Mouse (Mus musculus) myocyte (in vitro differentiated cells): ENCODE results near the gene Cdh5. TPM values are rescaled to one million over a fixed set of nuclear protein-coding genes. Genes with fewer than 3 reads are reported as not detected.

Experiments used
- H3K27me3 ChIP-seq: one replicate; pipeline ENCODE4 v1.6.1; 2011; ENCODE audit not compliant: control insufficient read depth, insufficient read depth, insufficient read length
- H3K36me3 ChIP-seq: one replicate; pipeline ENCODE4 v1.6.1; 2011; ENCODE audit not compliant: control insufficient read depth, insufficient read depth
- H3K4me2 ChIP-seq: one replicate; pipeline ENCODE4 v1.6.1; 2011; ENCODE audit warnings: low read depth, control low read depth
- H3K4me3 ChIP-seq: one replicate; pipeline ENCODE4 v1.5.1; 2011; ENCODE audit warnings: mild to moderate bottlenecking, control low read depth, moderate library complexity
- H3K79me2 ChIP-seq: one replicate; pipeline ENCODE4 v1.6.1; 2011; ENCODE audit not compliant: control insufficient read depth, insufficient read depth
- H3ac ChIP-seq: one replicate; pipeline ENCODE4 v1.6.1; 2011; ENCODE audit not compliant: control insufficient read depth, insufficient read length
- CEBPB ChIP-seq: IDR thresholded peaks from 2 replicates; pipeline ENCODE4 v1.6.1; 2011; ENCODE audit warnings: mild to moderate bottlenecking, moderate library complexity; ENCODE audit not compliant: poor library complexity, insufficient read depth, severe bottlenecking
- E2F4 ChIP-seq: IDR thresholded peaks from one replicate; pipeline ENCODE4 v1.6.1; 2011; ENCODE audit warnings: mild to moderate bottlenecking, control low read depth, moderate library complexity; ENCODE audit not compliant: insufficient read depth
- MAX ChIP-seq: IDR thresholded peaks from one replicate; pipeline ENCODE4 v1.6.1; 2011; ENCODE audit warnings: low read depth, mild to moderate bottlenecking, control low read depth
- MYOD1 ChIP-seq, 3 experiments: IDR thresholded peaks; one replicate each; pipeline ENCODE4 v1.6.1; 2011; ENCODE audit warnings: control low read depth in 2 of 3, low read depth in 2 of 3, mild to moderate bottlenecking in 2 of 3, moderate library complexity in 1 of 3; ENCODE audit not compliant: insufficient read length in 2 of 3, control insufficient read depth in 1 of 3
- MYOG ChIP-seq, 3 experiments: IDR thresholded peaks; one replicate each; pipeline ENCODE4 v1.6.1; 2011; ENCODE audit warnings: control low read depth in 2 of 3, low read depth in 2 of 3, mild to moderate bottlenecking in 2 of 3; ENCODE audit not compliant: insufficient read length in 2 of 3, control insufficient read depth in 1 of 3, insufficient read depth in 1 of 3
- POLR2A ChIP-seq: IDR thresholded peaks from one replicate; pipeline ENCODE4 v1.6.1; 2011; ENCODE audit warnings: low read depth, mild to moderate bottlenecking, control low read depth, moderate library complexity; ENCODE audit not compliant: insufficient read length
- POLR2AphosphoS2 ChIP-seq: IDR thresholded peaks from one replicate; pipeline ENCODE4 v1.6.1; 2011; ENCODE audit warnings: low read depth, control low read depth; ENCODE audit not compliant: insufficient read length
- REST ChIP-seq: IDR thresholded peaks from one replicate; pipeline ENCODE4 v1.6.1; 2011; ENCODE audit warnings: mild to moderate bottlenecking, control low read depth, moderate library complexity; ENCODE audit not compliant: insufficient read depth, insufficient read length
- SRF ChIP-seq: IDR thresholded peaks from one replicate; pipeline ENCODE4 v1.6.1; 2011; ENCODE audit warnings: low read depth; ENCODE audit not compliant: control insufficient read depth, insufficient read length
- TCF12 ChIP-seq: IDR thresholded peaks from one replicate; pipeline ENCODE4 v1.6.1; 2011; ENCODE audit warnings: mild to moderate bottlenecking, control low read depth; ENCODE audit not compliant: poor library complexity, insufficient read depth, severe bottlenecking
- TCF3 ChIP-seq: IDR thresholded peaks from one replicate; pipeline ENCODE4 v1.6.1; 2011; ENCODE audit warnings: low read depth, control low read depth; ENCODE audit not compliant: insufficient read length
- USF1 ChIP-seq: IDR thresholded peaks from one replicate; pipeline ENCODE4 v1.6.1; 2011; ENCODE audit warnings: low read depth, mild to moderate bottlenecking, control low read depth, moderate library complexity
- polyA plus RNA-seq: library from polyadenylated mRNA; unstranded; fragments of >200 nt; fragmentation: generic; extraction: Trizol; gene quantifications from one replicate; pipeline ENCODE4 v1.2.1, GENCODE M21; 2012; ENCODE audit warnings: missing spikeins

Gene Cdh5
- polyA plus RNA-seq, 1 experiment, result 0.11 TPM

- no peaks in the 10 kb centered on the region for H3K36me3 ChIP-seq
- H3K4me2 ChIP-seq, result no peak overlapping the region
- H3K79me2 ChIP-seq, result no peaks in the 10 kb centered on the region
- H3ac ChIP-seq, result no peak overlapping the region
- TF ChIP-seq REST (no peak), TCF12 (no peak), SRF (no peak), E2F4 (no peak), MAX (no peak), TCF3 (no peak), CEBPB (no peak), MYOD1 (IDR thresholded peaks at IDR 0.05; ENCODE audit: control insufficient read depth in 1 of 3, insufficient read length in 2 of 3, low read depth in 2 of 3) (no peak), MYOG (IDR thresholded peaks at IDR 0.05; ENCODE audit: control insufficient read depth in 1 of 3, insufficient read depth in 1 of 3, insufficient read length in 2 of 3, low read depth in 2 of 3) (no peak), POLR2AphosphoS2 (no peak), USF1 (no peak), POLR2A (no peak)
- no peak overlapping the region for H3K4me3 ChIP-seq
- H3K27me3 ChIP-seq, result no peaks in the 10 kb centered on the region
Measured at GRCm38 (mm10) chr8:104160731-104161130, 59.3 kb downstream of the Cdh5 start.

GRCm38 (mm10) chr8:104169461-104169860 is 68.0 kb downstream of the Cdh5 start:
- no peaks in the 10 kb centered on the region for H3K36me3 ChIP-seq
- H3K27me3 ChIP-seq, result no peaks in the 10 kb centered on the region
- no peak overlapping the region for H3K4me2 ChIP-seq
- no peaks in the 10 kb centered on the region for H3K79me2 ChIP-seq
- TF ChIP-seq MAX (no peak), E2F4 (no peak), MYOD1 (IDR thresholded peaks at IDR 0.05; ENCODE audit: control insufficient read depth in 1 of 3, insufficient read length in 2 of 3, low read depth in 2 of 3) (no peak), TCF12 (no peak), POLR2AphosphoS2 (no peak), CEBPB (no peak), MYOG (IDR thresholded peaks at IDR 0.05; ENCODE audit: control insufficient read depth in 1 of 3, insufficient read depth in 1 of 3, insufficient read length in 2 of 3, low read depth in 2 of 3) (no peak)
- no peak overlapping the region for H3K4me3 ChIP-seq
- H3ac ChIP-seq, result no peak overlapping the region

GRCm38 (mm10) chr8:104170118-104171049 is 69.0 kb downstream of the Cdh5 start, which contains the start of gene Bean1:
Gene Bean1, plus strand, starts transcription at chr8:104170442.
- no peaks in the 10 kb centered on the region for H3K36me3 ChIP-seq
- no peaks in the 10 kb centered on the region for H3K79me2 ChIP-seq
- H3K4me2 ChIP-seq, result peak within 1 kb of the TSS; percentile 58
- H3K4me3 ChIP-seq, result no peak within 1 kb of the TSS
- TF ChIP-seq POLR2A (no peak), MYOD1 (IDR thresholded peaks at IDR 0.05; ENCODE audit: control insufficient read depth in 1 of 3, insufficient read length in 2 of 3, low read depth in 2 of 3) (peak in 1 of 3 experiments; percentile 2)
- peak within 1 kb of the TSS; percentile 57 for H3ac ChIP-seq
- no peaks in the 10 kb centered on the region for H3K27me3 ChIP-seq

GRCm38 (mm10) chr8:104171050-104171620 is 69.7 kb downstream of the Cdh5 start:
- no peak for TF ChIP-seq MAX
- no peak for TF ChIP-seq MYOD1 (IDR thresholded peaks at IDR 0.05; ENCODE audit: control insufficient read depth in 1 of 3, insufficient read length in 2 of 3, low read depth in 2 of 3)
- TF ChIP-seq CEBPB, result no peak
- no peak for TF ChIP-seq TCF3
- TF ChIP-seq SRF, result no peak
- TF ChIP-seq POLR2AphosphoS2, result no peak
- TF ChIP-seq USF1, result no peak
- no peak for TF ChIP-seq E2F4
- TF ChIP-seq POLR2A, result no peak
- no peak for TF ChIP-seq REST
- no peak for TF ChIP-seq MYOG (IDR thresholded peaks at IDR 0.05; ENCODE audit: control insufficient read depth in 1 of 3, insufficient read depth in 1 of 3, insufficient read length in 2 of 3, low read depth in 2 of 3)
- Histone ChIP-seq H3K27me3 (no peaks in the 10 kb centered on the region), H3K4me2 (peak overlapping the region; percentile 58), H3ac (peak overlapping the region; percentile 57), H3K36me3 (no peaks in the 10 kb centered on the region), H3K4me3 (no peak overlapping the region), H3K79me2 (no peaks in the 10 kb centered on the region)

GRCm38 (mm10) chr8:104172420-104172819 is 71.0 kb downstream of the Cdh5 start:
- Histone ChIP-seq H3ac (no peak overlapping the region), H3K4me2 (no peak overlapping the region), H3K36me3 (no peaks in the 10 kb centered on the region), H3K4me3 (no peak overlapping the region), H3K79me2 (no peaks in the 10 kb centered on the region), H3K27me3 (no peaks in the 10 kb centered on the region)
- no peak for TF ChIP-seq USF1
- no peak for TF ChIP-seq POLR2AphosphoS2
- TF ChIP-seq SRF, result no peak
- TF ChIP-seq CEBPB, result no peak
- TF ChIP-seq TCF12, result no peak
- no peak for TF ChIP-seq POLR2A
- no peak for TF ChIP-seq MYOD1 (IDR thresholded peaks at IDR 0.05; ENCODE audit: control insufficient read depth in 1 of 3, insufficient read length in 2 of 3, low read depth in 2 of 3)
- TF ChIP-seq TCF3, result no peak
- no peak for TF ChIP-seq MYOG (IDR thresholded peaks at IDR 0.05; ENCODE audit: control insufficient read depth in 1 of 3, insufficient read depth in 1 of 3, insufficient read length in 2 of 3, low read depth in 2 of 3)
- TF ChIP-seq MAX, result no peak
- no peak for TF ChIP-seq REST
- TF ChIP-seq E2F4, result no peak
